Mouse (Mus musculus): ENCODE results near the gene Cntnap5a.

Cntnap5a gene

DNA sequence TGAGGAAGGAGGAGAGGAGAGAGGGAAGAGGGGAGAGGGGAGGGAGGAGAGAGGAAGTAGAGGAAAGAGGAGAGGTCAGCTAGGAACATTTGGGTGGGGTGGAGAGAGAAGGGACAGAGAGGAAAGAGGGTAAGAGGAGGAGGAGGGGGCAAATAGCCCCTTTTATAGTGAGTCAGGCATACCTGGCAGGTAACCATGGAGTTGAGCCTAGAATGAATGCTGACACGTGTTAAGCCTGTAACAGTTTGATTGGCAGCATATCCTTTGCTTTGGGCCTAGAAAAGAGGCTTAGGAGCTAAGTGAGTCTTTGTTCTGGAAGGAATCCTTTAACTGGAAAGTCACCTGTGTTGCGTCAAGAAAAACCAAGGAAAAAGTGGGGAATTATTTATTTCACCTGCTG, 681.6 kb downstream of the Cntnap5a start:
- no peak for DNase-seq (ENCODE audit: low read depth, low spot score)

DNA sequence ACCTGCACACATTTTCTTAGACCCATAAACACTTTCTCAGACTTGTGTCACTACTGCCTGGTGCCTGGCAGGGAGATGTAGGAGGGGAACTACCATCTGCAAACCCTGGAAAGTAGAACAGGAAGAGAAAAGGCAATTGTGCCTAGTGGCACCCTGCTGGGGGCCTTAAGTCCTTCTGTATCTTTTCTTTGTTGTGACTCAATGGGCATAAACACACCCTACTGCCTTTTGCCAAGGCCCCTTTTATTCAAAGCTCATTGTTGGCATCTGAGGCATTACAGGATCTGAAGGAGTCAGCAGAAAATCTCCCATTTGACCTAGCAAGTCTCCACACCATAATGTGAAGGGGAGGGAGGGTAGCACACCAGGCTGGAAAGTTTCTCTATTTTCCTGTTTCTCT, 682.2 kb downstream of the Cntnap5a start:
- no peak for DNase-seq (ENCODE audit: low read depth, low spot score)

GRCm38 (mm10) chr1:116367572-116367971, 683.0 kb downstream of the Cntnap5a start:
- DNase-seq (ENCODE audit: low read depth, low spot score), result no peak

DNA sequence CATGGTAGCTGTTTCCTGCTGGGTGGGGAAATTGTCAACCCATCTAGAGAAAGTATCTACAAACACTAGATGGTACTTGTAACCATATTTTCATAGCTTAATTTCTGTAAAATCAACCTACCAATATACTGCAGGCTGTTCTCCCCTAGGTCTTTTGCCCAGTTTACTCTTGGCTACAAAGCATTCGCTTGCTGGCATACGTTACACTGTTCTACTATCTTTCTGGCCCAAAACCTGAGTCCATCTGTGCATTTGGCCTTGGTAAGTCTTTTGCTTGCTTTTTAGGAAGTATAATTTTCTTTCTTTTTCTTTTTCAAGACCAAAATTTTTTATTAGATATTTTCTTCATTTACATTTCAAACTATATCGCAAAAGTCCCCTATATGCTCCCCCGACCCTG, 686.3 kb downstream of the Cntnap5a start:
- DNase-seq (ENCODE audit: low read depth, low spot score), result no peak

DNA sequence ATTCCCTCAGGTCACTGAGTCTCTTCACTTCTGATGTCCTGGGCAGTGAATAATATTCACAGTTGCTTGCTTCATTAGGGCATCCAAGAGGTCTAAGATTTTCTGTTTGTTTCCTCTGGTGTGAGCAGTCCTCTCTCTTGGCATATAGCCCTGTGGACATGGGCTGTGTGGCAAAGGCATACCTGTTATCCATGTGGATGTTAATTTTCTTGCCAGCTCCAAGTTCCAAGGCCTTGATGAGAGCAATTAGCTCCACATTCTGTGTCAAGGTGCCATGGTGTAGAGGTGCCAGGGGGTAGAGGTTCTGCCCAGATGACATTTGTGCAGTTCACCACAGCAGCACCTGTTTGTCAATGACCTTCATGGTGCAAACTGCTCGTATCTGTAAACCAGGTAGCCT, 689.0 kb downstream of the Cntnap5a start:
- DNase-seq (ENCODE audit: low read depth, low spot score), result no peak

DNA sequence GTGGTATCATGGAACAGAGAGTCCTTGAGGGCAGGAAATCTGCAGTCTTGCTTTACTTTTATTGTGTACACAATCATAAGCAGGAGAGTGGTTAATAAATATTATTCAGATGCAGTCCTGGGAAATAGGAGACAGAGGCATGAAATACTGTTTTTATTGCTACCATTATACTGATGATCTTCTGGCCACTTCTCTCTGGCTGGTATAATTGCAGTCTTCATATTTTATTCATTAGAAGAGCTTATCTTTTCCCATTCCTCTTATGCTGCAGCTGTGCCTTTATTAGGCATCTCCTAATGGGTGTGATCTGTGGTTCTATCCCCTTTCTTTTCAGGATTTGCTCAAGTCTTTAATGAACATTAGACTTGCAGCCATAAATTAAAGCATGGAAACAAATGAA, 707.8 kb downstream of the Cntnap5a start:
- DNase-seq (ENCODE audit: low read depth, low spot score), result no peak

- no peak for DNase-seq (ENCODE audit: low read depth, low spot score)
These were observed 717.6 kb downstream of the Cntnap5a start for GRCm38 (mm10) chr1:116401996-116402656.

DNA sequence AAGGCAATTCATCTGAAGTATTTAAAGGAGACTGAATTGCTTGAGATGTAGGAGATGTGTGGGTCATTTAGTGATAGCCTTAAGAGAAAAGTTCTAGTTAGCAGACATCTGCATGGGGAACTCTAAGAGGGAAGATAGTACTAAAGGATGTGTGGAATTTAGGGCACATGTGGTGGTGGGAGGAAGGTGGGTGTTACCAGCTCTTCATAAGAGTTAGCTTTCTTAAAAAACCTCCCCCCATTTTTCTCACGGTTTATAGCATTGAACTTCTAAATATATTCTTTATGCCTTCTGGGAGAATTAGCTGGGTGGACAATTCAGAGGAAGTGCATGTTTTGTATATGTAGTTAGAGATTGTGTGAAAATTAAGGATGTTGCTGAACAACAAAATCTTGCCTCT, 725.3 kb downstream of the Cntnap5a start:
- DNase-seq (ENCODE audit: low read depth, low spot score), result no peak

GRCm38 (mm10) chr1:116428396-116428795, 743.8 kb downstream of the Cntnap5a start:
- DNase-seq (ENCODE audit: low read depth, low spot score), result no peak

GRCm38 (mm10) chr1:116455115-116455717, 770.7 kb downstream of the Cntnap5a start:
- DNase-seq (ENCODE audit: low read depth, low spot score), result no peak

GRCm38 (mm10) chr1:116477703-116478102, 793.1 kb downstream of the Cntnap5a start:
- peak; percentile 2 for DNase-seq (ENCODE audit: low read depth, low spot score)

GRCm38 (mm10) chr1:116488780-116489569, 804.4 kb downstream of the Cntnap5a start:
- no peak for DNase-seq (ENCODE audit: low read depth, low spot score)

GRCm38 (mm10) chr1:116577969-116578666, 893.6 kb downstream of the Cntnap5a start:
- DNase-seq (ENCODE audit: low read depth, low spot score), result no peak

GRCm38 (mm10) chr1:116616272-116616671, 931.7 kb downstream of the Cntnap5a start:
- DNase-seq (ENCODE audit: low read depth, low spot score), result no peak
